Mouse (Mus musculus) forebrain, embryonic 11.5 days (tissue): ENCODE data around the gene Ophn1. TPM values are rescaled to one million over a fixed set of nuclear protein-coding genes. Genes with fewer than 3 reads are reported as not detected.

Experiments
- ATAC-seq: fragments of 200-750 bp; cut with Nextera tagmentation; replicated peaks from 2 replicates; pipeline ENCODE4 v1.8.0; 2017; ENCODE audit warnings: moderate TSS enrichment; ENCODE audit not compliant: low FRiP score
- DNase-seq: peaks from one replicate; pipeline ENCODE4 v3.0.0-alpha.2; 2017; ENCODE audit warnings: low spot score
- H3K27ac ChIP-seq: fragments of 300-500 bp; sonication (generic); 2 replicates; pipeline ENCODE4 v1.5.1; 2014; ENCODE audit warnings: low read depth, low read length
- H3K27me3 ChIP-seq: fragments of 300-500 bp; sonication (generic); 2 replicates; pipeline ENCODE4 v1.6.1; 2014; ENCODE audit warnings: mild to moderate bottlenecking, low read length, mixed read lengths; ENCODE audit not compliant: control insufficient read depth, insufficient read depth
- H3K36me3 ChIP-seq: fragments of 300-500 bp; sonication (generic); 2 replicates; pipeline ENCODE4 v1.6.1; 2014; ENCODE audit warnings: mild to moderate bottlenecking, low read length, moderate library complexity, mixed read lengths; ENCODE audit not compliant: control insufficient read depth, insufficient read depth
- H3K4me1 ChIP-seq: fragments of 300-500 bp; sonication (generic); replicated peaks from 2 replicates; pipeline ENCODE4 v1.6.1; 2014; ENCODE audit warnings: low read length, mixed read lengths; ENCODE audit not compliant: control insufficient read depth, insufficient read depth
- H3K4me2 ChIP-seq: fragments of 300-500 bp; sonication (generic); 2 replicates; pipeline ENCODE4 v1.6.1; 2014; ENCODE audit warnings: low read depth, mild to moderate bottlenecking, low read length, moderate library complexity, mixed read lengths; ENCODE audit not compliant: severe bottlenecking
- H3K4me3 ChIP-seq: fragments of 300-500 bp; sonication (generic); 2 replicates; pipeline ENCODE4 v1.5.1; 2014; ENCODE audit warnings: low read depth, low read length
- H3K9ac ChIP-seq: fragments of 300-500 bp; sonication (generic); 2 replicates; pipeline ENCODE4 v1.6.1; 2014; ENCODE audit warnings: low read length
- H3K9me3 ChIP-seq: fragments of 300-500 bp; sonication (generic); 2 replicates; pipeline ENCODE4 v1.6.1; 2016; ENCODE audit warnings: low read length, mixed read lengths; ENCODE audit not compliant: control insufficient read depth
- WGBS: fragments of 180-500 bp; shearing (Covaris S2); extraction: QIAGEN DNeasy Blood & Tissue Kit; methylation state at CpG from one replicate; pipeline ENCODE4 v1.1.7; 2014; 5-methylcytosine and 5-hydroxymethylcytosine counted together
- polyA plus RNA-seq: library from polyadenylated mRNA; unstranded; fragments of >200 nt; fragmentation: Nextera tagmentation; extraction: Ambion mirVana; gene quantifications from 2 replicates; pipeline ENCODE4 v1.2.1, GENCODE M21; 2014

The Ophn1 gene
- polyA plus RNA-seq, 1 experiment from 2014 or later: 20.5 TPM

- Histone ChIP-seq H3K4me3 (no peak overlapping the region), H3K4me2 (no peak overlapping the region), H3K9me3 (no peaks in the 10 kb centered on the region), H3K27me3 (no peaks in the 10 kb centered on the region; the same call in 1 of the 2 replicates), H3K27ac (no peak overlapping the region), H3K36me3 (no peaks in the 10 kb centered on the region), H3K9ac (no peak overlapping the region), H3K4me1 (no peaks in the 10 kb centered on the region)
- WGBS: 75% methylated on average over 1 of the region's 1 CpGs
- no peak for DNase-seq
- ATAC-seq: no peak
Observed at GRCm38 (mm10) chrX:98751279-98751817, 139.5 kb downstream of the Ophn1 start.

GRCm38 (mm10) chrX:98736758-98737157 is 154.1 kb downstream of the Ophn1 start:
- no peak overlapping the region for H3K9ac ChIP-seq
- no peaks in the 10 kb centered on the region for H3K27me3 ChIP-seq
- H3K9me3 ChIP-seq: no peaks in the 10 kb centered on the region
- H3K27ac ChIP-seq: no peak overlapping the region
- H3K4me3 ChIP-seq: no peak overlapping the region
- H3K4me1 ChIP-seq: no peaks in the 10 kb centered on the region
- no peak for DNase-seq
- no peak for ATAC-seq
- H3K36me3 ChIP-seq: no peaks in the 10 kb centered on the region
- H3K4me2 ChIP-seq: no peak overlapping the region
- 93% methylated on average over 5 of the region's 5 CpGs for WGBS

DNA sequence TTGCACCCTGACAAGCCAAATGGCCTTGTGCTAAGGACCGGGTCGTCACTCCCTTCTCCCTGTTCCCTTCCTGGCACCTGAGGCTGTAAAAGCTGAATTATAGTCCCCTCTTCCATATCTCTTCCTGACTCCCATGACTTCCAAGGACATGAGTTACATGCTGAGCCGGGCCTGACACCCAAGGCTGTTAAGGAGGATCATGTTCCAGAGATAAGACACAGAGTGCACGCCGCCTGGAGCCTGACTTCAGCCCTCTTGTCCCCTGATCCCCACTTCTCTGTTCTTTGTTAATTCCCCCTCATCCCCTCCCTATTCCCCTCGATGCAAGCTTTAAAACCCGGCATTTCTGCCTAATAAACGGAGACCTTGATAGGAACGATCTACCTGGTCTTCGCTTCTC is 167.8 kb downstream of the Ophn1 start:
- Histone ChIP-seq H3K4me1 (no peaks in the 10 kb centered on the region), H3K27me3 (no peaks in the 10 kb centered on the region), H3K4me2 (no peak overlapping the region), H3K9me3 (no peaks in the 10 kb centered on the region), H3K9ac (no peak overlapping the region), H3K27ac (no peak overlapping the region), H3K36me3 (no peaks in the 10 kb centered on the region), H3K4me3 (no peak overlapping the region)
- ATAC-seq (no peak), DNase-seq (no peak)
- 85% methylated on average over 10 of the region's 10 CpGs for WGBS

GRCm38 (mm10) chrX:98707766-98708165 is 183.1 kb downstream of the Ophn1 start:
- ATAC-seq (no peak), DNase-seq (no peak)
- Histone ChIP-seq H3K9me3 (no peaks in the 10 kb centered on the region), H3K27me3 (no peaks in the 10 kb centered on the region), H3K9ac (no peak overlapping the region), H3K4me1 (no peaks in the 10 kb centered on the region), H3K27ac (no peak overlapping the region), H3K36me3 (no peaks in the 10 kb centered on the region), H3K4me2 (no peak overlapping the region), H3K4me3 (no peak overlapping the region)

DNA sequence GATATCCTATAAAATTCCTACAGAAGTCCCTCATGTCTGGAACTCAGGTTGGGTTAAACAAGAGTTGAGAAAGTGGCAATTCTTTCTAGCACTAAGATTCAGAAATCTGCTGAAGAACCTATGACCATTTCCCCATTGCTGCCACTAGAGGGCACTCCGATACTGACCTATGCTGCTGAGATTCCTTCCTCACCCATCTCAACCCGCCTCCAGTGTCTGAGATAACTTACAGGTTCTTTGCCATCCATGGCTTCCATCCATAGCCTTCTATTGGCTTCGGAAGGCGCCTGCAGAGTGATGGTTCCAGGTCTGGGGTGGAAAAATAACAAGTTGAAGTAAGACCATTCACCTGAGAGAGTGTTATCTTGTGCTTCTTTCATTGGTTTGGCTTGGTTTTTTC is 189.2 kb downstream of the Ophn1 start:
- H3K27me3 ChIP-seq: no peaks in the 10 kb centered on the region
- no peak overlapping the region for H3K4me3 ChIP-seq
- no peak overlapping the region for H3K4me2 ChIP-seq
- H3K9ac ChIP-seq: no peak overlapping the region
- no peaks in the 10 kb centered on the region for H3K4me1 ChIP-seq
- H3K36me3 ChIP-seq: no peaks in the 10 kb centered on the region
- ATAC-seq: no peak
- H3K9me3 ChIP-seq: no peaks in the 10 kb centered on the region
- no peak overlapping the region for H3K27ac ChIP-seq
- 17% methylated on average over 4 of the region's 4 CpGs for WGBS
- peak; percentile 59 for DNase-seq

DNA sequence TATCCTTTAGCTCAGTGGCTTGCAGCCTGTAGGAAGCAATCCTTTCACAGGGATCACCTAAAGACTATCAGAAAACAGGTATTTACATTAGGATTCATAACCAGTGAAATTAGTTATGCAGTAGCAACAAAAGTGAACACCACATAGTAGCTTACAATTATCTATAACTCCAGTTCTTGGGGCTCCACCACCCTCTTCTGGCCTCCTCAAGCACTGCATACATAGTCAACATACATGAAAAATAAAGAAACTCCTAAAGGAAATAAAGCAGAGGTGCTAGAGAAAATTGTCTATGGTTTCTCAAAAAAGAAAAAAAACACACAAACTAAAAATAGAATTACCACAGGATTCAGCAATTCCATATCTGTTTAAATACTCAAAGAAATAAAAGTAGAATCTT is 208.2 kb downstream of the Ophn1 start:
- H3K4me3 ChIP-seq: no peak overlapping the region
- H3K36me3 ChIP-seq: no peaks in the 10 kb centered on the region
- ATAC-seq (no peak), DNase-seq (no peak)
- H3K9ac ChIP-seq: no peak overlapping the region
- H3K4me2 ChIP-seq: no peak overlapping the region
- no peaks in the 10 kb centered on the region for H3K27me3 ChIP-seq
- no peaks in the 10 kb centered on the region for H3K9me3 ChIP-seq
- H3K4me1 ChIP-seq: no peaks in the 10 kb centered on the region
- no peak overlapping the region for H3K27ac ChIP-seq

- no peak overlapping the region for H3K4me3 ChIP-seq
- WGBS: 78% methylated on average over 2 of the region's 2 CpGs
- no peak overlapping the region for H3K27ac ChIP-seq
- no peak for DNase-seq
- H3K4me2 ChIP-seq: no peak overlapping the region
- H3K4me1 ChIP-seq: no peaks in the 10 kb centered on the region
- H3K27me3 ChIP-seq: no peaks in the 10 kb centered on the region
- ATAC-seq: no peak
- no peaks in the 10 kb centered on the region for H3K9me3 ChIP-seq
- no peaks in the 10 kb centered on the region for H3K36me3 ChIP-seq
- H3K9ac ChIP-seq: no peak overlapping the region
Observed at GRCm38 (mm10) chrX:98681281-98681680, 209.5 kb downstream of the Ophn1 start.

GRCm38 (mm10) chrX:98670988-98671387 is 219.8 kb downstream of the Ophn1 start:
- Histone ChIP-seq H3K9ac (no peak overlapping the region), H3K4me1 (no peaks in the 10 kb centered on the region), H3K27ac (no peak overlapping the region), H3K36me3 (no peaks in the 10 kb centered on the region), H3K9me3 (no peaks in the 10 kb centered on the region), H3K4me2 (no peak overlapping the region), H3K27me3 (no peaks in the 10 kb centered on the region), H3K4me3 (no peak overlapping the region)
- no peak for DNase-seq
- ATAC-seq: no peak

DNA sequence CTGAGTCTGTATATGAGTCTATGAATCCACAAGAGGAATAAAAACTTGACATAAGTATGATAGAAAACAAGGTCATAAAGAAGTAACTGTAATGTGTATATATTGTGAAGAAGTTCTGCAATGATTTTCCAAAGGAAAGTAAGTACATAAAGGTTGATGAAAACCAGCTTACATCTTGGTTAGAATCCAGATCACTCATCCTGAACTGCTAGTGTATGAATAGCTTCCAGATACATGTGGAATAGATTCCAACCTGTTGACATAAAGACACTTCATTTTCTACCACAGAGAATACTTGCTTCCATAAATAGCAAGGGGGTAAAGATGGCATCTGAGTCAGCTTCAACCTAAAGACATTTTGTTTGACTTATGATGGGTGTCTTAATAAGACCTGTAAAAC is 239.4 kb downstream of the Ophn1 start:
- no peaks in the 10 kb centered on the region for H3K27me3 ChIP-seq
- DNase-seq (no peak), ATAC-seq (no peak)
- no peak overlapping the region for H3K4me3 ChIP-seq
- no peaks in the 10 kb centered on the region for H3K4me1 ChIP-seq
- no peak overlapping the region for H3K9ac ChIP-seq
- H3K4me2 ChIP-seq: no peak overlapping the region
- H3K27ac ChIP-seq: no peak overlapping the region
- H3K9me3 ChIP-seq: no peaks in the 10 kb centered on the region
- H3K36me3 ChIP-seq: no peaks in the 10 kb centered on the region
